Mouse (Mus musculus): ENCODE results near the gene Npepl1. TPM values are rescaled to one million over a fixed set of nuclear protein-coding genes. Genes with fewer than 3 reads are reported as not detected.

Gene Npepl1
- polyA plus RNA-seq, 1 experiment = 41.9 TPM

GRCm38 (mm10) chr2:174103527-174103926 lies 6.6 kb upstream of the Npepl1 start:
- Histone ChIP-seq H3K4me3 (ENCODE audit: insufficient read depth, low read length) (no peak overlapping the region), H3K4me1 (ENCODE audit: control insufficient read depth, insufficient read depth, low read length) (no peaks in the 10 kb centered on the region), H3K27ac (ENCODE audit: insufficient read depth, low read depth, low read length) (no peak overlapping the region)
- TF ChIP-seq CTCF (IDR thresholded peaks at IDR 0.05; ENCODE audit: low read depth, low read length) (no peak), POLR2A (IDR thresholded peaks at IDR 0.05; ENCODE audit: borderline replicate concordance, low read depth, low read length) (no peak)

GRCm38 (mm10) chr2:174107375-174107774 lies 2.8 kb upstream of the Npepl1 start:
- TF ChIP-seq CTCF (IDR thresholded peaks at IDR 0.05; ENCODE audit: low read depth, low read length) (no peak), POLR2A (IDR thresholded peaks at IDR 0.05; ENCODE audit: borderline replicate concordance, low read depth, low read length) (no peak)
- Histone ChIP-seq H3K4me3 (ENCODE audit: insufficient read depth, low read length) (no peak overlapping the region), H3K27ac (ENCODE audit: insufficient read depth, low read depth, low read length) (no peak overlapping the region), H3K4me1 (ENCODE audit: control insufficient read depth, insufficient read depth, low read length) (peaks cover 11% of the 10 kb centered on the region)

GRCm38 (mm10) chr2:174110783-174111549 lies 817 bp downstream of the Npepl1 start:
- Histone ChIP-seq H3K4me3 (ENCODE audit: insufficient read depth, low read length) (peak overlapping the region; percentile 81), H3K4me1 (ENCODE audit: control insufficient read depth, insufficient read depth, low read length) (peaks cover 11% of the 10 kb centered on the region), H3K27ac (ENCODE audit: insufficient read depth, low read depth, low read length) (peak overlapping the region; percentile 48)
- TF ChIP-seq POLR2A (IDR thresholded peaks at IDR 0.05; ENCODE audit: borderline replicate concordance, low read depth, low read length) (0 out of 2 replicates have a peak, but pooled peaks have one; percentile 29), CTCF (IDR thresholded peaks at IDR 0.05; ENCODE audit: low read depth, low read length) (no peak)

GRCm38 (mm10) chr2:174112931-174113330 lies 2.8 kb downstream of the Npepl1 start:
- no peak overlapping the region for H3K27ac ChIP-seq (ENCODE audit: insufficient read depth, low read depth, low read length)
- H3K4me1 ChIP-seq (ENCODE audit: control insufficient read depth, insufficient read depth, low read length) = peaks cover 21% of the 10 kb centered on the region
- TF ChIP-seq POLR2A (IDR thresholded peaks at IDR 0.05; ENCODE audit: borderline replicate concordance, low read depth, low read length) (no peak), CTCF (IDR thresholded peaks at IDR 0.05; ENCODE audit: low read depth, low read length) (no peak)
- no peak overlapping the region for H3K4me3 ChIP-seq (ENCODE audit: insufficient read depth, low read length)

- no peak overlapping the region for H3K4me3 ChIP-seq (ENCODE audit: insufficient read depth, low read length)
- TF ChIP-seq CTCF (IDR thresholded peaks at IDR 0.05; ENCODE audit: low read depth, low read length) (no peak), POLR2A (IDR thresholded peaks at IDR 0.05; ENCODE audit: borderline replicate concordance, low read depth, low read length) (no peak)
- H3K27ac ChIP-seq (ENCODE audit: insufficient read depth, low read depth, low read length) = no peak overlapping the region
- peaks cover 21% of the 10 kb centered on the region for H3K4me1 ChIP-seq (ENCODE audit: control insufficient read depth, insufficient read depth, low read length)
These were observed 4.2 kb downstream of the Npepl1 start for GRCm38 (mm10) chr2:174114148-174114864.

GRCm38 (mm10) chr2:174116929-174117328 lies 6.8 kb downstream of the Npepl1 start:
- Histone ChIP-seq H3K4me3 (ENCODE audit: insufficient read depth, low read length) (no peak overlapping the region), H3K27ac (ENCODE audit: insufficient read depth, low read depth, low read length) (no peak overlapping the region), H3K4me1 (ENCODE audit: control insufficient read depth, insufficient read depth, low read length) (peaks cover 12% of the 10 kb centered on the region)
- TF ChIP-seq POLR2A (IDR thresholded peaks at IDR 0.05; ENCODE audit: borderline replicate concordance, low read depth, low read length) (no peak), CTCF (IDR thresholded peaks at IDR 0.05; ENCODE audit: low read depth, low read length) (no peak)

- Histone ChIP-seq H3K4me3 (ENCODE audit: insufficient read depth, low read length) (no peak overlapping the region), H3K27ac (ENCODE audit: insufficient read depth, low read depth, low read length) (no peak overlapping the region), H3K4me1 (ENCODE audit: control insufficient read depth, insufficient read depth, low read length) (peaks cover 11% of the 10 kb centered on the region; the same call in 1 of the 2 replicates)
- TF ChIP-seq CTCF (IDR thresholded peaks at IDR 0.05; ENCODE audit: low read depth, low read length) (no peak), POLR2A (IDR thresholded peaks at IDR 0.05; ENCODE audit: borderline replicate concordance, low read depth, low read length) (no peak)
These were observed 8.0 kb downstream of the Npepl1 start for GRCm38 (mm10) chr2:174118141-174118540.

- Histone ChIP-seq H3K27ac (ENCODE audit: insufficient read depth, low read depth, low read length) (no peak overlapping the region), H3K4me3 (ENCODE audit: insufficient read depth, low read length) (no peak overlapping the region), H3K4me1 (ENCODE audit: control insufficient read depth, insufficient read depth, low read length) (peaks cover 11% of the 10 kb centered on the region; the same call in 1 of the 2 replicates)
- TF ChIP-seq POLR2A (IDR thresholded peaks at IDR 0.05; ENCODE audit: borderline replicate concordance, low read depth, low read length) (no peak), CTCF (IDR thresholded peaks at IDR 0.05; ENCODE audit: low read depth, low read length) (no peak)
These were observed 9.1 kb downstream of the Npepl1 start for GRCm38 (mm10) chr2:174119259-174119658.

GRCm38 (mm10) chr2:174120631-174121030 lies 10.5 kb downstream of the Npepl1 start:
- Histone ChIP-seq H3K4me3 (ENCODE audit: insufficient read depth, low read length) (no peak overlapping the region), H3K4me1 (ENCODE audit: control insufficient read depth, insufficient read depth, low read length) (peaks cover 11% of the 10 kb centered on the region; the same call in 1 of the 2 replicates), H3K27ac (ENCODE audit: insufficient read depth, low read depth, low read length) (no peak overlapping the region)
- no peak for TF ChIP-seq POLR2A (IDR thresholded peaks at IDR 0.05; ENCODE audit: borderline replicate concordance, low read depth, low read length)

GRCm38 (mm10) chr2:174121411-174121947 lies 11.3 kb downstream of the Npepl1 start:
- TF ChIP-seq POLR2A (IDR thresholded peaks at IDR 0.05; ENCODE audit: borderline replicate concordance, low read depth, low read length) = no peak
- no peak for TF ChIP-seq CTCF (IDR thresholded peaks at IDR 0.05; ENCODE audit: low read depth, low read length)
- Histone ChIP-seq H3K4me1 (ENCODE audit: control insufficient read depth, insufficient read depth, low read length) (peaks cover 10% of the 10 kb centered on the region; the same call in 1 of the 2 replicates), H3K4me3 (ENCODE audit: insufficient read depth, low read length) (no peak overlapping the region), H3K27ac (ENCODE audit: insufficient read depth, low read depth, low read length) (no peak overlapping the region)

Data from bone marrow macrophage, adult 2 months (primary cell).